In the genomic region with DNA sequence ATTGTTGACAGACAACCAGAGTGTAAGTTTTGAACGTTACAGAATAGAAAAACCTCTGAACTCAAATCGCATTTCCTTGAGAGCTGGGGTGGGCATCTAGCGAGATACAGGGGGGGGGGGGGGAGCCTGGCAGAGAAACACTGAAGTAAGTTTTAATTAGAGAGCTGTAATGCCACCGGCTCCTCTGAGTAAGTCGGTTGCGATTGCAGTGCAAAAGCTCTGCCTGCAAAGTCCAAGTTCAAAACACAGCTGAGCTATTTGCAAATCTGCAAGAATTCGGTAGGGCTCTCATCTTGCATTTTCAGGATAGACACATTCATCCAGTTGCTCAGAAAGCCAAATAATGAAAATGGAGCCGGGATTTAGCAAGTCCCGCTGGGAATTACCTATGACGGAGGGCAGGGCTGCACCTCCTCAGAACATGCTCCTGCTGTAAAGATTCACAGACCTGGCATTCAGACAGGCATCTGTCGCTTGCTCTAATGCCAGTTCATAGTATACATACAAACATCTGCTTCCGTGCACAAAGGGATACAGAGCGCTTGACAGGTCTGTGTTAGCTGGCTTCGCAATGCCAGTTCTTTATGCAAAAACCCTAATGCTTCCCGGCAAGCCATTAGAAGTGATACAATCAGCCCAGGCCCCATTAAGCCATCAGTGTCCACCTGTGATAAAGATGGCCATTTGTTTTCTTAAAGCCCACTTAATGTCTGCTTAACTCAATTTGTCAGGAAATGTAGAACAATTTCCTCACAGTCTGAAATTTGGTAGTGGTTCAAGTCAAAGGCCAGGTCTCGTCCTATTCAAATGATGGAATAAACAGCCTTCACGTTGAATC, we compare ENCODE assay signal across 11 mouse cellular contexts.
DNase-seq lines count a peak whose midpoint lies in the region; ATAC-seq and TF ChIP-seq lines count a peak whose summit lies in the region.
"Had no signal": no experiment of that assay in that cellular context is flagged by ENCODE, and none has a peak within 500 bp of the region (broad histone marks: within the 10 kb centered on the region; RNA-seq: fewer than 3 reads in every experiment).

No protein-coding gene starts in this region.

- H3K4me1 ChIP-seq in embryonic facial prominence, embryonic 12.5 days: peaks cover 13% of the 10 kb centered on the region
- peaks cover 17% of the 10 kb centered on the region; the same call in 1 of the 2 replicates for H3K4me1 ChIP-seq in forebrain, postnatal 0 days (ENCODE audit: insufficient read depth)
- H3K4me1 ChIP-seq in midbrain, embryonic 16.5 days (ENCODE audit: control insufficient read depth, insufficient read depth, low read length): peaks cover 9% of the 10 kb centered on the region

- peak; percentile 8 to 36 for DNase-seq in kidney, postnatal 4 days
- DNase-seq in kidney, postnatal 25 days: no peak
- peak; percentile 57 for DNase-seq in forebrain, postnatal 0 days
- no peak for DNase-seq in spleen, postnatal 4 days (ENCODE audit: low spot score in 2 of 2)
- no peak for DNase-seq in urinary bladder, postnatal 14 days (ENCODE audit: low spot score)
- DNase-seq: cerebellum, adult 11 months; heart, postnatal 14 days; lung, postnatal 36 days; thymus, adult 18-20 months had no signal

- H3K27ac ChIP-seq in embryonic facial prominence, embryonic 12.5 days: no peak overlapping the region
- H3K27ac ChIP-seq in forebrain, postnatal 0 days (ENCODE audit: low read depth, low read length): peak overlapping the region; percentile 73
- H3K27ac ChIP-seq in midbrain, embryonic 16.5 days (ENCODE audit: low read length): 0 out of 2 replicates have a peak overlapping the region, but pooled peaks have one; percentile 20

- no peak overlapping the region for H3K4me3 ChIP-seq in embryonic facial prominence, embryonic 12.5 days
- no peak overlapping the region for H3K4me3 ChIP-seq in forebrain, postnatal 0 days (ENCODE audit: low read depth, low read length)
- H3K4me3 ChIP-seq in midbrain, embryonic 16.5 days (ENCODE audit: low read depth, low read length): peak overlapping the region; percentile 4; the same call in 1 of the 2 replicates

- no peak for TF ChIP-seq CTCF in forebrain, postnatal 0 days (IDR thresholded peaks at IDR 0.05; ENCODE audit: low read depth)

- H3K36me3 ChIP-seq in embryonic facial prominence, embryonic 12.5 days: no peaks in the 10 kb centered on the region
- H3K36me3 ChIP-seq in forebrain, postnatal 0 days (ENCODE audit: insufficient read depth): no peaks in the 10 kb centered on the region
- no peaks in the 10 kb centered on the region for H3K36me3 ChIP-seq in midbrain, embryonic 16.5 days (ENCODE audit: control insufficient read depth, insufficient read depth, low read length)

- H3K9me3 ChIP-seq in embryonic facial prominence, embryonic 12.5 days: no peaks in the 10 kb centered on the region
- H3K9me3 ChIP-seq in forebrain, postnatal 0 days (ENCODE audit: low read length): no peaks in the 10 kb centered on the region
- H3K9me3 ChIP-seq in midbrain, embryonic 16.5 days (replicated peaks; ENCODE audit: control insufficient read depth, low read length, poor library complexity, severe bottlenecking): no peaks in the 10 kb centered on the region

- 43% methylated on average over 17 of the region's 17 CpGs for WGBS in embryonic facial prominence, embryonic 12.5 days
- WGBS in forebrain, postnatal 0 days: 20% methylated on average over 17 of the region's 17 CpGs
- WGBS in midbrain, embryonic 16.5 days: 34% methylated on average over 17 of the region's 17 CpGs

- H3K4me2 ChIP-seq in embryonic facial prominence, embryonic 12.5 days (replicated peaks): peak overlapping the region; percentile 32
- H3K4me2 ChIP-seq in forebrain, postnatal 0 days (ENCODE audit: low read depth): peak overlapping the region; percentile 23; the same call in 1 of the 2 replicates
- peak overlapping the region; percentile 35 for H3K4me2 ChIP-seq in midbrain, embryonic 16.5 days (ENCODE audit: low read length)

- ATAC-seq in embryonic facial prominence, embryonic 12.5 days (ENCODE audit: insufficient number of reproducible peaks, insufficient read depth, low FRiP score, low TSS enrichment): no peak
- peak; percentile 50; the same call in 1 of the 2 replicates for ATAC-seq in forebrain, postnatal 0 days
- ATAC-seq in midbrain, embryonic 16.5 days: peak; percentile 56; the same call in 1 of the 2 replicates

- H3K27me3 ChIP-seq in embryonic facial prominence, embryonic 12.5 days: no peaks in the 10 kb centered on the region
- H3K27me3 ChIP-seq in forebrain, postnatal 0 days (ENCODE audit: insufficient read depth, low read length): no peaks in the 10 kb centered on the region
- no peaks in the 10 kb centered on the region for H3K27me3 ChIP-seq in midbrain, embryonic 16.5 days (ENCODE audit: control insufficient read depth, insufficient read depth, low read depth, low read length)

- no peak overlapping the region for H3K9ac ChIP-seq in embryonic facial prominence, embryonic 12.5 days
- H3K9ac ChIP-seq in forebrain, postnatal 0 days: no peak overlapping the region
- H3K9ac ChIP-seq in midbrain, embryonic 16.5 days (ENCODE audit: low read depth, low read length): peak overlapping the region; percentile 17; the same call in 1 of the 2 replicates

Comparison
In these comparisons a context has a peak if more than half of its experiments do, and no peak if none do; other contexts are left out.
1. DNase-seq: peak in kidney, postnatal 4 days (2 of 2) and forebrain, postnatal 0 days (single experiment); none in kidney, postnatal 25 days (0 of 2), spleen, postnatal 4 days (0 of 2) and urinary bladder, postnatal 14 days (single experiment).
2. Peak in every context shown above with its lines, with median percentiles within 50 percentile points of each other: H3K4me2 ChIP-seq.